Mouse (Mus musculus): ENCODE measurements at regions not wholly inside any gene's neighbourhood (a gene's known extent, or its start where the extent isn't known, plus 50 kb on each side); places are given as distances from the start of the nearest gene placed in this dataset.

DNA sequence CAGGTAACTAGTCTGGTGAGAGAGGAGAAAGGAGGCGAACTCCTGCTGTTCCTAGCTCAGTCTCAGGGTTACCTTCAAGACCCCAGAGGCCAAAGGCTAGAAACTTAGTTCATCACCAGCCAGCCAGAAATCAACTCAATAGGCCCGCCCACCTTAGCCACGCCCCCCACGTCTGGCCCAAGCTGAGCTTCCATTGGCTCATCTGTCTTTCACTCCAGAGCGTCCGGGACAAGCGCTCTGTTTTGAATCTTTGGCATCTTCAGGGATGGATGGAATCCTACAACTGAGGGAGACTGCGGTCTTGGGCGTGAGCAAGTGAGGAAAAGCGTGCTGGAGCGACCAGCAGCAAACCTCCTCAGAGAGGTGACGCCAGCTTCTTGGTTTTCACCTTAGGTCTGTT is 418.8 kb upstream of the Pmfbp1 start:
- in situ Hi-C loops (cut with MboI; ENCODE audit: low sequenced_read_pairs in 2 of 2, unreplicated experiment in 2 of 2): no loop called here

DNA sequence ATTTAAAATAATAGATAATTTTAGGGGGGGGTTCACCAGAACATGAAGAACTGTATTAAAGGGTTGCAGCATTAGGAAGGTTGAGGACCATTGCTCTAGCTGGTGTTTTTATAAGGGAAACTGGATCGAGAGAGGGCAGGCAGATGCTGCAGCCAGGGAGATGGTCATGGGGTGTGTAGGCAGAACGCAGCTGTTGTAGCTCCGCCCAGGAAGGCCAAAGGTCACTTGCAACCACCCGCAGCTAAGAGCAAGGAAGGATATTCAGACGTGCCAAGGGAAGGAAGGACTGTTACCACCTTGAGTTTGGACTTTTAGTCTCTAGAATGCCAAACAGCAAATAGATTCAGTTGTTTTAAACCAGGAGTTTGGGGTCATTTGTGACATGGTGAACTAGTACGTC is 414.6 kb upstream of the Pmfbp1 start:
- H3K9ac ChIP-seq (ENCODE audit: insufficient read depth, low read depth, low read length, poor library complexity, severe bottlenecking): no peak overlapping the region
- peaks cover 0 to 6% of the 10 kb centered on the region in 2 experiments; a peak in 2 of 4 replicates for H3K4me1 ChIP-seq (ENCODE audit: control insufficient read depth in 2 of 2, insufficient read depth in 2 of 2, low read length in 2 of 2, poor library complexity in 1 of 2)
- peak overlapping the region in 1 of 2 experiments; percentile 52; a peak in 2 of 4 replicates for H3K4me3 ChIP-seq (ENCODE audit: insufficient read depth in 1 of 2, low read depth in 1 of 2, low read length in 2 of 2, poor library complexity in 1 of 2, severe bottlenecking in 1 of 2)
- no peaks in the 10 kb centered on the region for H3K36me3 ChIP-seq (ENCODE audit: control insufficient read depth, insufficient read depth, low read length, poor library complexity, severe bottlenecking)
- TF ChIP-seq ZC3H11A (IDR thresholded peaks at IDR 0.05; ENCODE audit: borderline replicate concordance, low read depth, low read length) (no peak), CHD2 (IDR thresholded peaks at IDR 0.05; ENCODE audit: low read depth, low read length) (no peak), MAFK (IDR thresholded peaks at IDR 0.05; ENCODE audit: insufficient read depth, low read depth, low read length) (no peak), HCFC1 (IDR thresholded peaks at IDR 0.05; ENCODE audit: borderline replicate concordance, insufficient read depth, low read length) (no peak), ZNF384 (IDR thresholded peaks at IDR 0.05; ENCODE audit: low read depth, low read length) (no peak)
- H3K9me3 ChIP-seq (ENCODE audit: control insufficient read depth, insufficient read depth, low read depth, low read length): no peaks in the 10 kb centered on the region
- in situ Hi-C loops (cut with MboI; ENCODE audit: low sequenced_read_pairs in 2 of 2, unreplicated experiment in 2 of 2): no loop called here
- no peak for DNase-seq (ENCODE audit: low read depth, low spot score)
- no peak overlapping the region for H3K27ac ChIP-seq (ENCODE audit: insufficient read depth, low read depth, low read length, poor library complexity, severe bottlenecking)

More for the DNA sequence above, 418.8 kb upstream of the Pmfbp1 start:
- Histone ChIP-seq H3K27ac (ENCODE audit: insufficient read depth, low read depth, low read length, poor library complexity, severe bottlenecking) (no peak overlapping the region), H3K36me3 (ENCODE audit: control insufficient read depth, insufficient read depth, low read length, poor library complexity, severe bottlenecking) (no peaks in the 10 kb centered on the region), H3K4me3 (ENCODE audit: insufficient read depth in 1 of 2, low read depth in 1 of 2, low read length in 2 of 2, poor library complexity in 1 of 2, severe bottlenecking in 1 of 2) (peak overlapping the region; percentile 61 to 94), H3K9me3 (ENCODE audit: control insufficient read depth, insufficient read depth, low read depth, low read length) (no peaks in the 10 kb centered on the region), H3K4me1 (ENCODE audit: control insufficient read depth in 2 of 2, insufficient read depth in 2 of 2, low read length in 2 of 2, poor library complexity in 1 of 2) (peaks cover 0 to 6% of the 10 kb centered on the region in 2 experiments; a peak in 2 of 4 replicates), H3K9ac (ENCODE audit: insufficient read depth, low read depth, low read length, poor library complexity, severe bottlenecking) (peak overlapping the region; percentile 46)
- peak; percentile 90 for DNase-seq (ENCODE audit: low read depth, low spot score)
- TF ChIP-seq MAFK (IDR thresholded peaks at IDR 0.05; ENCODE audit: insufficient read depth, low read depth, low read length) (no peak), HCFC1 (IDR thresholded peaks at IDR 0.05; ENCODE audit: borderline replicate concordance, insufficient read depth, low read length) (no peak), ZC3H11A (IDR thresholded peaks at IDR 0.05; ENCODE audit: borderline replicate concordance, low read depth, low read length) (no peak), CHD2 (IDR thresholded peaks at IDR 0.05; ENCODE audit: low read depth, low read length) (0 out of 2 replicates have a peak, but pooled peaks have one; percentile 43), ZNF384 (IDR thresholded peaks at IDR 0.05; ENCODE audit: low read depth, low read length) (no peak)

- in situ Hi-C loops (cut with MboI; ENCODE audit: low sequenced_read_pairs in 2 of 2, unreplicated experiment in 2 of 2): no loop called here
- DNase-seq (ENCODE audit: low read depth, low spot score): no peak
- TF ChIP-seq ZC3H11A (IDR thresholded peaks at IDR 0.05; ENCODE audit: borderline replicate concordance, low read depth, low read length) (no peak), HCFC1 (IDR thresholded peaks at IDR 0.05; ENCODE audit: borderline replicate concordance, insufficient read depth, low read length) (no peak), MAFK (IDR thresholded peaks at IDR 0.05; ENCODE audit: insufficient read depth, low read depth, low read length) (no peak), CHD2 (IDR thresholded peaks at IDR 0.05; ENCODE audit: low read depth, low read length) (no peak), ZNF384 (IDR thresholded peaks at IDR 0.05; ENCODE audit: low read depth, low read length) (no peak)
- Histone ChIP-seq H3K27ac (ENCODE audit: insufficient read depth, low read depth, low read length, poor library complexity, severe bottlenecking) (no peak overlapping the region), H3K36me3 (ENCODE audit: control insufficient read depth, insufficient read depth, low read length, poor library complexity, severe bottlenecking) (no peaks in the 10 kb centered on the region), H3K9ac (ENCODE audit: insufficient read depth, low read depth, low read length, poor library complexity, severe bottlenecking) (no peak overlapping the region), H3K9me3 (ENCODE audit: control insufficient read depth, insufficient read depth, low read depth, low read length) (no peaks in the 10 kb centered on the region), H3K4me1 (ENCODE audit: control insufficient read depth in 2 of 2, insufficient read depth in 2 of 2, low read length in 2 of 2, poor library complexity in 1 of 2) (peaks cover 0 to 7% of the 10 kb centered on the region in 2 experiments; a peak in 2 of 4 replicates), H3K4me3 (ENCODE audit: insufficient read depth in 1 of 2, low read depth in 1 of 2, low read length in 2 of 2, poor library complexity in 1 of 2, severe bottlenecking in 1 of 2) (no peak overlapping the region)
Observed at GRCm38 (mm10) chr8:109081295-109081694, 412.5 kb upstream of the Pmfbp1 start.

DNA sequence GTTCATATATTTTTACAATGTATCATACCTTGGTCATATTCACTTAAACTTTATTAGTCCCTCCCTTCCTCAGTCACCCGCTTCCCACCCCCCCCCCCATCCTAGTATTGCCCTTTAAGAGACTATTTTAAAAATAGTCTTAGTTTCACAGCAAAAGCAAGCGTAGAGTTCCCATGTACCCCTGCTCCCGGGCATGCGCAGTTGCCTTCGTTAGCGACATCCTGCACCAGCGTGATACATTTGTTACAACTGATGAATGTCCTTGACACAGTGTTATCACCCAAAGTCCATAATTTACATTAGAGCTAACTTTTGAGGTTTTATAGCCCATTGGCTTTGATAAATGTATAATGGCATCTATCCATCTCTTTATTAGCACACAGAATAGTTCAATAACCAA is 408.7 kb upstream of the Pmfbp1 start:
- Histone ChIP-seq H3K4me1 (ENCODE audit: control insufficient read depth in 2 of 2, insufficient read depth in 2 of 2, low read length in 2 of 2, poor library complexity in 1 of 2) (peaks cover 0 to 2% of the 10 kb centered on the region in 2 experiments; a peak in 1 of 4 replicates), H3K4me3 (ENCODE audit: insufficient read depth in 1 of 2, low read depth in 1 of 2, low read length in 2 of 2, poor library complexity in 1 of 2, severe bottlenecking in 1 of 2) (no peak overlapping the region), H3K9ac (ENCODE audit: insufficient read depth, low read depth, low read length, poor library complexity, severe bottlenecking) (no peak overlapping the region), H3K27ac (ENCODE audit: insufficient read depth, low read depth, low read length, poor library complexity, severe bottlenecking) (no peak overlapping the region), H3K36me3 (ENCODE audit: control insufficient read depth, insufficient read depth, low read length, poor library complexity, severe bottlenecking) (no peaks in the 10 kb centered on the region), H3K9me3 (ENCODE audit: control insufficient read depth, insufficient read depth, low read depth, low read length) (no peaks in the 10 kb centered on the region)
- TF ChIP-seq CHD2 (IDR thresholded peaks at IDR 0.05; ENCODE audit: low read depth, low read length) (no peak), ZNF384 (IDR thresholded peaks at IDR 0.05; ENCODE audit: low read depth, low read length) (no peak), ZC3H11A (IDR thresholded peaks at IDR 0.05; ENCODE audit: borderline replicate concordance, low read depth, low read length) (no peak), MAFK (IDR thresholded peaks at IDR 0.05; ENCODE audit: insufficient read depth, low read depth, low read length) (no peak), HCFC1 (IDR thresholded peaks at IDR 0.05; ENCODE audit: borderline replicate concordance, insufficient read depth, low read length) (no peak)
- DNase-seq (ENCODE audit: low read depth, low spot score): no peak
- in situ Hi-C loops (cut with MboI; ENCODE audit: low sequenced_read_pairs in 2 of 2, unreplicated experiment in 2 of 2): no loop called here
